Mouse (Mus musculus): ENCODE measurements around the gene Ccdc85a.

DNA sequence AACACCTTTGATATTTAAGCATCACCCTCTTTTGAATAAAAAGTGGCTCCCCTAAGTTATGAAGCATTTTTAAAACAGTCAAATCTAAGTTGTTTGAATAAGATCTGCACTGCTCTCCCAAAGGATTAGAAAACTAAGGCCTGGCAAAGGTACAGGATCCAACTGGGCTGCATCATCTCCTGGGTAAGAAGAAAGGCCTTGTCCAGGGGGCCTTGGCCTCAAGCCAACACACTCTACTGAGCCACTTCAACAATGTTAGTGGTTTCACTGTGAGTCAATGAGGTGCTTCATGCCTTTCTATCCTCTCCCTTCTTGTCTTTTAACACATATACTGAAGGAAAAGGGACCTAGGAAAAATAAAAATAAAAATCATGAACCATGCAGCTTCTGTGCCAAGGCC, 87.1 kb downstream of the Ccdc85a start:
- TF ChIP-seq CTCF (IDR thresholded peaks at IDR 0.05) (no peak), EP300 (IDR thresholded peaks at IDR 0.05) (no peak)
